Mouse (Mus musculus) heart, embryonic 15.5 days (tissue): ENCODE measurements around the gene Rbpj. TPM values are rescaled to one million over a fixed set of nuclear protein-coding genes. Genes with fewer than 3 reads are reported as not detected.

Experiments
- ATAC-seq: fragments of 200-750 bp; cut with Nextera tagmentation; replicated peaks from 2 replicates; pipeline ENCODE4 v1.8.0; 2017; ENCODE audit warnings: low read depth, moderate TSS enrichment; ENCODE audit not compliant: insufficient number of reproducible peaks, insufficient read depth, low FRiP score
- H3K27ac ChIP-seq: fragments of 300-500 bp; sonication (generic); 2 replicates; pipeline ENCODE4 v1.5.1; 2015; ENCODE audit warnings: mild to moderate bottlenecking, inconsistent platforms
- H3K27me3 ChIP-seq: fragments of 300-500 bp; sonication (generic); 2 replicates; pipeline ENCODE4 v1.6.1; 2015; ENCODE audit warnings: inconsistent platforms
- H3K36me3 ChIP-seq: fragments of 300-500 bp; sonication (generic); 2 replicates; pipeline ENCODE4 v1.6.1; 2015; ENCODE audit warnings: mild to moderate bottlenecking, inconsistent platforms
- H3K4me1 ChIP-seq: fragments of 300-500 bp; sonication (generic); replicated peaks from 2 replicates; pipeline ENCODE4 v1.6.1; 2015; ENCODE audit warnings: inconsistent platforms
- H3K4me2 ChIP-seq: fragments of 300-500 bp; sonication (generic); 2 replicates; pipeline ENCODE4 v1.6.1; 2015; ENCODE audit warnings: inconsistent platforms, mild to moderate bottlenecking, moderate library complexity
- H3K4me3 ChIP-seq: fragments of 300-500 bp; sonication (generic); 2 replicates; pipeline ENCODE4 v1.5.1; 2015; ENCODE audit warnings: mild to moderate bottlenecking, inconsistent platforms
- H3K9ac ChIP-seq: fragments of 300-500 bp; sonication (generic); 2 replicates; pipeline ENCODE4 v1.6.1; 2015; ENCODE audit warnings: mild to moderate bottlenecking, inconsistent platforms
- H3K9me3 ChIP-seq: fragments of 300-500 bp; sonication (generic); replicated peaks from 2 replicates; pipeline ENCODE4 v1.6.1; 2016; ENCODE audit warnings: inconsistent platforms
- WGBS: fragments of 180-500 bp; shearing (Covaris S2); methylation state at CpG from one replicate; pipeline ENCODE4 v1.1.7; 2015; ENCODE audit warnings: mixed read lengths; 5-methylcytosine and 5-hydroxymethylcytosine counted together
- polyA plus RNA-seq: library from polyadenylated mRNA; unstranded; fragments of >200 nt; fragmentation: Nextera tagmentation; extraction: Ambion mirVana; gene quantifications from 2 replicates; pipeline ENCODE4 v1.2.1, GENCODE M21; 2015

The Rbpj gene
- polyA plus RNA-seq, 1 experiment from 2014 or later = 17.0 TPM

- Histone ChIP-seq H3K4me3 (peak overlapping the region; percentile 24), H3K4me2 (peak overlapping the region; percentile 54), H3K9ac (0 out of 2 replicates have a peak overlapping the region, but pooled peaks have one; percentile 4), H3K27me3 (no peaks in the 10 kb centered on the region), H3K4me1 (peaks cover 22% of the 10 kb centered on the region), H3K36me3 (no peaks in the 10 kb centered on the region), H3K27ac (peak overlapping the region; percentile 62), H3K9me3 (no peaks in the 10 kb centered on the region)
- 30% methylated on average over 9 of the region's 9 CpGs for WGBS
- ATAC-seq = no peak
These were observed 3.8 kb downstream of the Rbpj start for GRCm38 (mm10) chr5:53469777-53470131.

GRCm38 (mm10) chr5:53470141-53471079 is 4.5 kb downstream of the Rbpj start:
- no peaks in the 10 kb centered on the region for H3K27me3 ChIP-seq
- H3K36me3 ChIP-seq = no peaks in the 10 kb centered on the region
- 18% methylated on average over 16 of the region's 16 CpGs for WGBS
- H3K27ac ChIP-seq = peak overlapping the region; percentile 62
- peaks cover 22% of the 10 kb centered on the region for H3K4me1 ChIP-seq
- H3K9ac ChIP-seq = 0 out of 2 replicates have a peak overlapping the region, but pooled peaks have one; percentile 4
- peak overlapping the region; percentile 54 for H3K4me2 ChIP-seq
- no peaks in the 10 kb centered on the region for H3K9me3 ChIP-seq
- H3K4me3 ChIP-seq = peak overlapping the region; percentile 24
- peak; percentile 53 for ATAC-seq

GRCm38 (mm10) chr5:53472485-53472884 is 6.5 kb downstream of the Rbpj start:
- no peak for ATAC-seq
- no peak overlapping the region for H3K4me3 ChIP-seq
- WGBS = 54% methylated on average over 11 of the region's 11 CpGs
- no peaks in the 10 kb centered on the region for H3K9me3 ChIP-seq
- no peak overlapping the region for H3K4me2 ChIP-seq
- H3K4me1 ChIP-seq = peaks cover 22% of the 10 kb centered on the region
- no peaks in the 10 kb centered on the region for H3K36me3 ChIP-seq
- no peak overlapping the region for H3K9ac ChIP-seq
- no peaks in the 10 kb centered on the region for H3K27me3 ChIP-seq
- peak overlapping the region; percentile 16; the same call in 1 of the 2 replicates for H3K27ac ChIP-seq

GRCm38 (mm10) chr5:53479161-53479560 is 13.2 kb downstream of the Rbpj start:
- no peaks in the 10 kb centered on the region for H3K9me3 ChIP-seq
- H3K27me3 ChIP-seq = peaks cover 3% of the 10 kb centered on the region; the same call in 1 of the 2 replicates
- WGBS = 75% methylated on average over 6 of the region's 6 CpGs
- no peak overlapping the region for H3K4me2 ChIP-seq
- H3K27ac ChIP-seq = no peak overlapping the region
- no peak for ATAC-seq
- H3K9ac ChIP-seq = no peak overlapping the region
- H3K4me1 ChIP-seq = no peaks in the 10 kb centered on the region
- no peak overlapping the region for H3K4me3 ChIP-seq
- H3K36me3 ChIP-seq = no peaks in the 10 kb centered on the region

GRCm38 (mm10) chr5:53479891-53480290 is 13.9 kb downstream of the Rbpj start:
- no peak overlapping the region for H3K27ac ChIP-seq
- no peaks in the 10 kb centered on the region for H3K4me1 ChIP-seq
- no peak overlapping the region for H3K4me2 ChIP-seq
- no peak for ATAC-seq
- no peak overlapping the region for H3K9ac ChIP-seq
- peaks cover 3% of the 10 kb centered on the region; the same call in 1 of the 2 replicates for H3K27me3 ChIP-seq
- H3K9me3 ChIP-seq = no peaks in the 10 kb centered on the region
- WGBS = 82% methylated on average over 5 of the region's 5 CpGs
- H3K4me3 ChIP-seq = no peak overlapping the region
- no peaks in the 10 kb centered on the region for H3K36me3 ChIP-seq

- H3K36me3 ChIP-seq = no peaks in the 10 kb centered on the region
- peaks cover 3% of the 10 kb centered on the region; the same call in 1 of the 2 replicates for H3K27me3 ChIP-seq
- H3K9ac ChIP-seq = no peak overlapping the region
- H3K9me3 ChIP-seq = no peaks in the 10 kb centered on the region
- 84% methylated on average over 2 of the region's 2 CpGs for WGBS
- no peak overlapping the region for H3K27ac ChIP-seq
- no peaks in the 10 kb centered on the region for H3K4me1 ChIP-seq
- no peak overlapping the region for H3K4me3 ChIP-seq
- no peak overlapping the region for H3K4me2 ChIP-seq
- no peak for ATAC-seq
These were observed 15.1 kb downstream of the Rbpj start for GRCm38 (mm10) chr5:53481021-53481420.

GRCm38 (mm10) chr5:53485069-53485628 is 19.2 kb downstream of the Rbpj start:
- no peak for ATAC-seq
- no peak overlapping the region for H3K4me2 ChIP-seq
- H3K4me3 ChIP-seq = no peak overlapping the region

GRCm38 (mm10) chr5:53485934-53486475 is 20.1 kb downstream of the Rbpj start:
- Histone ChIP-seq H3K27ac (no peak overlapping the region), H3K27me3 (no peaks in the 10 kb centered on the region)
- no peak for ATAC-seq

More at GRCm38 (mm10) chr5:53485069-53485628, 19.2 kb downstream of the Rbpj start:
- H3K27ac ChIP-seq = no peak overlapping the region
- 71% methylated on average over 6 of the region's 6 CpGs for WGBS
- no peaks in the 10 kb centered on the region for H3K4me1 ChIP-seq
- H3K36me3 ChIP-seq = no peaks in the 10 kb centered on the region
- no peaks in the 10 kb centered on the region for H3K27me3 ChIP-seq
- no peaks in the 10 kb centered on the region for H3K9me3 ChIP-seq
- no peak overlapping the region for H3K9ac ChIP-seq

GRCm38 (mm10) chr5:53486966-53487592 is 21.1 kb downstream of the Rbpj start:
- Histone ChIP-seq H3K4me2 (no peak overlapping the region), H3K36me3 (no peaks in the 10 kb centered on the region), H3K4me3 (no peak overlapping the region), H3K27ac (no peak overlapping the region), H3K27me3 (no peaks in the 10 kb centered on the region), H3K9ac (no peak overlapping the region), H3K4me1 (no peaks in the 10 kb centered on the region), H3K9me3 (no peaks in the 10 kb centered on the region)
- 44% methylated on average over 11 of the region's 11 CpGs for WGBS
- ATAC-seq = no peak

More at GRCm38 (mm10) chr5:53485934-53486475, 20.1 kb downstream of the Rbpj start:
- Histone ChIP-seq H3K9ac (no peak overlapping the region), H3K4me2 (no peak overlapping the region), H3K4me1 (no peaks in the 10 kb centered on the region), H3K9me3 (no peaks in the 10 kb centered on the region), H3K4me3 (no peak overlapping the region), H3K36me3 (no peaks in the 10 kb centered on the region)
- 60% methylated on average over 9 of the region's 9 CpGs for WGBS

- 30% methylated on average over 5 of the region's 5 CpGs for WGBS
- no peak overlapping the region for H3K4me3 ChIP-seq
- H3K27ac ChIP-seq = no peak overlapping the region
- no peaks in the 10 kb centered on the region for H3K9me3 ChIP-seq
- ATAC-seq = no peak
- H3K4me1 ChIP-seq = no peaks in the 10 kb centered on the region
- H3K27me3 ChIP-seq = no peaks in the 10 kb centered on the region
- no peak overlapping the region for H3K4me2 ChIP-seq
- H3K36me3 ChIP-seq = no peaks in the 10 kb centered on the region
- H3K9ac ChIP-seq = no peak overlapping the region
These were observed 24.7 kb downstream of the Rbpj start for GRCm38 (mm10) chr5:53490697-53491099.

- ATAC-seq = no peak
- Histone ChIP-seq H3K27me3 (no peaks in the 10 kb centered on the region), H3K27ac (no peak overlapping the region), H3K9me3 (no peaks in the 10 kb centered on the region), H3K4me1 (no peaks in the 10 kb centered on the region), H3K36me3 (no peaks in the 10 kb centered on the region), H3K4me3 (no peak overlapping the region), H3K4me2 (no peak overlapping the region), H3K9ac (no peak overlapping the region)
- WGBS = 62% methylated on average over 6 of the region's 6 CpGs
These were observed 27.8 kb downstream of the Rbpj start for GRCm38 (mm10) chr5:53493756-53494155.
